Mouse (Mus musculus) kidney, postnatal 10 days (tissue): ENCODE measurements at regions not wholly inside any gene's neighbourhood (a gene's known extent, or its start where the extent isn't known, plus 50 kb on each side); places are given as distances from the start of the nearest gene placed in this dataset.

ENCODE experiments used
- DNase-seq: peaks from one replicate; pipeline ENCODE4 v3.0.0; 2021; ENCODE audit warnings: mixed read lengths

DNA sequence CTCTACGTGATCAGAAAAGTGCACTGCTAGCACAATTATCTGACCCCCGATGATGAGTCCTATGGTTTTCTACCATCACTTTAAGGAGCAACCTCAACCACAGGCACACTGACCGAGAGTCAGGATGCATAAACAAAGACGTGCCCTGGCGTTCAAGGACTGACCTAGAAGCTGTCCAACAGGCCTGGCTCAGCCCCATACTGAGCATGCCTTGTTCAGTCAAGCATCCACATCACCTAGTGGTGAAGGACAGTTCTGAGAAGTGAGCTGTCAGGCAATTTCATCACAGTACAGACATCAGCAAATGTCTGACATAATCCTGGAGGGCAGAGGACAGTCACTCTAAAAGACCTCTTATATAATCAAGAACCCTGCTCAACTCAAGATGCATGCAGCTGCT, 81.5 kb upstream of the Elovl6 start:
- DNase-seq = no peak

DNA sequence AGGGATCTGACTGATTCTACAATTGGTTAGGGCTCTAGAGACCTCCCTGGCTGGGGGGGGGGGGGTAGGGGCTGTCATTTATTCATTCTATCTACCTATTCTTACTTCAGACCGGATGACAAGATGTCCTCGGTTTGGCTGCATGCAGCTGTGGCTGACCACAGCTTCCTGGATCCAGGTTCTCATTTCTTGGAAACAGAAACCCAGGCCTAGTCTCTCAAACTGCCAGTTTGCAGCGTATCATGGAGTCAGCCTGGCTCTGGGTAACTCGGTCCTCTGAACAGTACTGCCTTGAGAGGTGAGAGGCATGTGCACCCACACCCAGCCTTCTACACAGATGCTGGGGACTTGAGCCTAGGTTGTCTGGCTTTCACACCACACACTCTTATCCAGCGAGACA, 62.1 kb upstream of the Elovl6 start:
- no peak for DNase-seq

DNA sequence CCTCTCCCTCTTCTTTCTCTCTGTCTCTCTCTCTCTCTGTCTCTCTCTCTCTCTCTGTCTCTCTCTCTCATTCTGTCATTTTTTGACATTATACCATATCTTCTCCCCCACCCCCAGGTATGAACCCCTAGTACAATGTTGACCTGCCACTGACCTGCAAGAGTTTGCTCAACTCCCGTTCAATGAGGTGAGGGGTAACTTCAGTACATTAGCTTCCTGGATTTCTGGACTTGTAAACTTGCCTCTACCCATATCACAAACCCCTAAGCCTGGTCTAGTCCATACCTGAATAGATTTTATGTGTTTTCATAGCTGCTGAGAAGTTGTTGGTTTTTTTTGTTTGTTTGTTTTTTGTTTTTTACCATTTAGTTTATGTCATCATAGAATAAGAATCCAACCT, 60.8 kb upstream of the Elovl6 start:
- DNase-seq = no peak

DNA sequence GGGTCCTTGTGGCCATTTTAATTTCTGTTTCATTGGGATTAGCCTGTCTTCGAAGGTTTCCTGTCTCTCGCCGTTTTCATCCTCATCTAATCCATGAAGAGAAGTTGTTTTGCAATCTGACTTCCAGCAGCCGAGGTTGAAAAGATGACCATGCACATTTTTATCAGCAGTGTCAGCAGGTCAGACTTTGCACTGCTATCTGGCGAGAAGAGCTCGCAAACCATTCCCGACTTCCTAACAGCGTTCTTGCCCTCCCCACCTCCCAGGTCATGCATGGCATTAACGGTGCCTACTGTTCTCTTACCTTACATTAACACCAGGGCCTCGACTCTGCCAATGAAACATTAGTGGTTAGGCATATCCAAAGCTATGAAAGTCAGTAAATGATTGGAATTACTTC, 60.1 kb upstream of the Elovl6 start:
- DNase-seq = no peak

DNA sequence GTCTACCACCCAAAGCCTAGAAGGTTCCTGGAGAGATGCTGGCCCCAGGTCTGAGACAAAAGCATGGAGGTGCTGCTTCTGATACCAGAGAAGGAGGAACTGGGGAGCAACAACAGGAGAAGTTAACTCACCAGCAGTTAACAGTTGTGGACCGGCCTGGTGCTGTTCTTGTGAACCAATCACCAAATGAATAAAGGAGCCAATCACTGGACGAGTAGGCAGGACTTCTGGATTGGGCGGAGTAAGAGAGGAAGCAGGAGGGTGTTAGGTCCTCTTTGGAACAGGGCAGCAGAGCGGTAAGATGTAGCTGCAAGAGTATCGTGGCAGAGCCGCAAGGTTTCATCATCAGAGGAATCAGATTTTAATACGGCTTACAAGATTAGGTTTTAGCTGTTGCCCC, 57.7 kb upstream of the Elovl6 start:
- DNase-seq = no peak

DNA sequence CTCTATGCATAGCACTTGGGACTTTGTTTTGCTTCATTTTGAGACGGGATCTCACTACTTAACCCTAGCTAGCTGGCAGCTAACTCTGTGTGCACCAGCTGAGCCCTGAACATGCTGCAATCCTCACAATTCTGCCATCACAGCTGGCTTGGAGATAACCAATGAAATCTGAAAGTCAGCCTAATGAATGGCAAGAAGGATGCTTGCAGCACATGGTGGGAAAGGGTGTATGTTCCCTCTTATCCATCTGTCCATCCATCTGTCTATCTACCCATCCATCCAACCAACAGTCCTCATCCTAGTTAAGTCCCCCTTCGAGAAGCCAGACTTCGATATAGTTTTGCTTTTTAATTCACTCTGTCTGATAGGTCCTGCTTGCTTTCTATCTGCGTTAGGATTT, 55.9 kb upstream of the Elovl6 start:
- DNase-seq = no peak

DNA sequence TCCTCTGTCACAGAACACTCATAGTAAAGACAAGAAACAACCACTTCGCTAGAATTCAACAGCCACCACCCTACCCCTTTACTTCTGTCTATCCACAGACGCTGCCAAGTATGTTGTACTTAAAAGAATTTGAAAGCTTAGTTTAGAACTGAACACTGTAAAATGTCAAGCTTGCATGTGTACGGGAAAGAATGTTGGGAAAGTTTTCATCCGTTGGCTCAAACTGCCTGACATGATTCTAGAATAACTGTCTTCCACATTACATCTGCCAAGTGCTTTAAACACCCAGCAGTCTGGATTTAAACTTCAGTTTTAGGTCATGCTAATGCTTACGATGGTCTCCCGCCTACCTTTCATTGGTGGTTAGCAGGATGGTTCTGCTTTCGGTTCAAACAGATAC, 54.1 kb upstream of the Elovl6 start:
- no peak for DNase-seq

DNA sequence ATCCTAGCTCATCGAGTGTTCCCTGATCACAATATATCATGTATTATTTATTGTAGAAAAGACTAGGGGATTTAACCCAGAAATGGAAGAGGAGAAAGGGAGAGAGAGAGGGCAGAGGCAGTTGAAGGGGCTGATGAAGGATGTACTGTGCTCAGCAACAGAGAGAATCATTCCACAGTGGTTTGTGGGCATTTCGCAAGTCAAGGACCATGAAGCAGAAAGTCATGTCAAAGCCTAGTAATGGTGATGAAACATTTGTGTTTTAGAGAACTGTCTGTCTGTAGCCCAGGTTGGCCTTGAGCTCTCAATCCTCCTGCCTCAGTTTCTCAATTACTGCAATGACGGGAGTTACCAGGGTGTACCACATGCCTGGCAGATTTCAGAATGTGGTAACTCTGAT, 50.9 kb upstream of the Elovl6 start:
- no peak for DNase-seq
